Mouse (Mus musculus): ENCODE results near the gene Gm8720.
"Not testable (repeated sequence)": the region's sequence is repeated elsewhere in the genome, so short reads cannot be mapped to it uniquely, and the experiment has no call there.

Gene Gm8720

GRCm38 (mm10) chr7:23067356-23067755 is at the start of gene Gm8720:
TSS of gene Gm8720 (minus strand) at chr7:23067456.
- in situ Hi-C loops (cut with MboI, MseI) = not testable (repeated sequence)

DNA sequence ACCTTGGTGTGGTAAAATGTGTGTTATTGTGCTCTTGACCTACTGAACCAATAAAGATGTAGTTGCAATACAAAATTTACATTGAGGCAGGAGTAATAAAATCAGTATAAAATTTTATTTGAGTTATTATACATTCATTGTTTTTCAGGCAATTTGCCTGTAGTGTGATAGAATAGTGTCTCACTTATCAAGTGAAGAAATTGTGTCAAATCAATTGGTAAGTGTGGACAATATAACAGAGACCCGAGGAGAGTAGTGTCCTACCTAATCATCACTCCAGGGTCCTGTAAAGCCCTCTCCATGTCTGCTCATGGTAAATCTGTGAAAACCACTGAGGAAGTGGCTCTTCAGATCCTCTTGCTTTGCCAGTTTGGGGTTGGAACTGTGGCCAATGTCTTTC is 12.0 kb downstream of the Gm8720 start, which contains the start of gene Vmn1r163:
TSS of gene Vmn1r163 (plus strand) at position 301 of the 400 bp plus-strand sequence.
- in situ Hi-C loops (cut with MboI, MseI) = not testable (repeated sequence)

- in situ Hi-C loops (cut with MboI, MseI) = not testable (repeated sequence)
Observed at GRCm38 (mm10) chr7:23019823-23020222, 47.4 kb downstream of the Gm8720 start, which contains the start of gene Gm4216. TSS of gene Gm4216 (minus strand) at chr7:23019923.

Measured in regulatory T cell (primary cell).